Mouse (Mus musculus) cerebellum, adult 18-20 months (tissue): Measurements from ENCODE around the gene Gm20388.
"Not testable (repeated sequence)": the region's sequence is repeated elsewhere in the genome, so short reads cannot be mapped to it uniquely, and the experiment has no call there.

Source experiments
- DNase-seq, 2 experiments: peaks; one replicate each; pipeline ENCODE4 v3.0.0; 2021

Gm20388 gene

DNA sequence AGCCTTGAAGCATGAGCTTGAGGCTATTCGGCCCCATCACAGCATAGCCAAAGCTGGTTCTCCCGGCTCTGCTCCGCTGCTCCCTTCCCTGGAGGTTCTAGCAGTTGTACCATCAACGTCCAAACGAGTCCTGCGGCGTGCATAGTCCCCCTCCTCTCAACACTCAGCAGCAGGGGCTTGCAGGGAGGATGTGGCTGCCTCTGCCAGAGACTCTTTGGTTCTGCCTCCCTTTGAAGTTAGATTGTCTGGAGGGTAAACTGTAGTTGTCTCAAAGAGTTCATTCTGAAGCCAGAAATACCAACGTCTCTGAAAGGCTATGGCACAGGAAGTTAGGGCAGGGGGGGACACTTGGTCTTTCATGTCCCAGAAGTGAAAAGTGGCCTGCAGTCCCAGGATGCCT, 3493.9 kb downstream of the Gm20388 start:
- no peak for DNase-seq

DNA sequence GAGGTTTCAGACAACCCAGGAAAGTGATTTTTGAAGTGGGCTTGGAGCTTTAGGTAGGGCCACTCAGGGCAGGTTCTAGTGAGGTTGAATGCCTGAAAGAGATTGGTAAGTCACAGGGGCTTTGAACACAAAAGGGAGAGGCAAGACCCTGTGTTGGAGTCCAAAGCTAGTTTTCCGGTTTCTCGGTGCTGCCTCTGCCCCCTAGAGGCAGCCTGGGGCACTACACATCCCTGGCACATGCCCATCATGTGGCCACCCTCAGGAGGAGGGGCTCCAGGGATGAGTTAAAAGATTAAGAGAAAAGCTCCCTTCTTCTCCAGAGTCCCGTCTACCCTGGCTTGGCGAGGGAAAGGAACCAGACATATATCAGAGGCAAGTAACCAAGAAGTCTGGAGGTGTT, 3496.1 kb downstream of the Gm20388 start, which contains the start of gene Mc1r:
Gene Mc1r (plus strand): TSS at position 322 of the 400 bp plus-strand sequence.
- peak; percentile 68 to 79 for DNase-seq

- no peak for DNase-seq
Measured at GRCm38 (mm10) chr8:123407612-123408011, 3497.0 kb downstream of the Gm20388 start.

- no peak for DNase-seq
Measured at GRCm38 (mm10) chr8:123408586-123409544, 3498.2 kb downstream of the Gm20388 start.

- DNase-seq = peak; percentile 54 to 61
Measured at GRCm38 (mm10) chr8:123410049-123410587, 3499.5 kb downstream of the Gm20388 start.

GRCm38 (mm10) chr8:123410788-123411187, 3500.1 kb downstream of the Gm20388 start:
- peak; percentile 34 to 58 for DNase-seq

DNA sequence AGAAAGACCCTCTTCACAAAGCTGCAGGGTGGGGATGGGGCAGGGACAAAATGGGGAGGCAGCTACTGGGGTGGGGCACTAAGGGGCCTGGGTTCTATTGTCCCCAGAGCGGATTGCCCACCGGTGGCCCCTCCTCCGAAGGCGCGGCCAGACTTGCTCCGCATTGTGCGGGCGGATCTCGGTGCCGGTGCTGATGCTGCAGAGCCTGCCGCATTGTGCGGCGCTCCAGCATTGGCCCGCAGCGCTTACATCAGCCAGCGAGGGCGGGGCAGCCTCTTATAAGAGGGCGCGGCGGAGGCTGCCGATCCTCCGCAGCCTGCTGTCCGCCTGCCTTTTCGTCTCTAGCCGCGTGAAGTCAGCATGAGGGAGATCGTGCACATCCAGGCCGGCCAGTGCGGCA, 3500.6 kb downstream of the Gm20388 start, which contains the start of gene Tubb3:
Gene Tubb3 (plus strand): TSS at position 179 of the 400 bp plus-strand sequence.
- DNase-seq = peak; percentile 94 to 96

DNA sequence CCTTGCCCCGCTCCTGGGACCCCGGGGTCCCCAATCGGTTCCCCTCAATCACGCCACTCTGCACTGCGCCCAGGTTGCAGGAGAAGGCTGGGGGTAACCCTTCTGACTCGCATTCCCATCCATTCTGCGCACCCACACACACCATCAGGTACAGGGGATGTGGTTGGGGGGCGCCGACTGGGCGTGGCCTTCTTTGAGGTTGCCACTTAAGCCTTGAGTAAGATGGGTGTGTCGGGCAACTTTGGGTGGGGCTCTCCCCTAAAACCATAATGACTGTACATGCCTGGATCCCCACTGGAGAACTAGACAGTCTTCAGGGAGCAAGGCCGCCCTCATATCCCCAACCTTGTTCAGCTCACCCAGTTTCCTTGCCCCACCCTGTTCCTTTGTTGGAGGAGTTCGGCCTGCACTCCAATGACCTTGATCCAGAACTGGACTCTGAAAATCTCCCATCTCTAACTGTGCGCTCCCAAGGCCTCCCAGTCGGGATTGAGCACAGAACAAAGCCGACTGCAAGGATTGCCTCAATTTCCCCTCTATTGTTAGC, 3501.2 kb downstream of the Gm20388 start:
- peak in 1 of 2 experiments; percentile 44 for DNase-seq

DNA sequence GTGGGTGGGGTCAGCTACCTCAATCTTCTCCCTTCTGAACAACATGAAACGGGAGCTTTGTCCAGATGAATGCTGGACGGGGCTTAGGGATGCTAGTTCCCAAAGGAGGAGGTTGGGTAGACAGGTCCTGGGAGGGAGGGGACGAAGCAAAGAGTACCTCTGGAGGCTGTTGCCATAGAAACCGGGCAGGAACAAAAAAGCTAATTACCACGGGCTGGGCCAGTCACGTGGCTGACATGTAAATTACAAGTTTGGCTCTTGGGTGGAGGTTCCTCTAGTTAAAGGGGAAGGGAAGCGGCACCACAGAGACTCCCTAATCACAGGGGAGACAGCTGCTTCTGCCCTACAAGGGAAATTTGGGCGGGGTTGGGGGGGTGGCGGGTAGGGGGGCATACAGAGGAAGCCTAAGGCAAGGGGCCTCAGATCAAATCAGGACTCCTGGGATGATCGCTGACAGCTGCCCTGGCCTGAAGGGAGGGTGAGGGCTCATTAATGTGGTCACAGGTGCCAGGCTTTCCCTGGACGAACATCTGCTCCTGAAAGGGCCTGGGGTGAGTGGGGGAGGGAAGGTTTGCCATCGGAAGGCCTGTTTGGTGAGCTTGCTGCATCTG, 3502.0 kb downstream of the Gm20388 start:
- peak; percentile 58 to 72 for DNase-seq

GRCm38 (mm10) chr8:123414255-123414654, 3503.6 kb downstream of the Gm20388 start:
- no peak for DNase-seq

- DNase-seq = not testable (repeated sequence)
Measured at GRCm38 (mm10) chr8:123414997-123415696, 3504.5 kb downstream of the Gm20388 start.

- DNase-seq = peak in 1 of 2 experiments; percentile 39
Measured at GRCm38 (mm10) chr8:123415967-123416943, 3505.6 kb downstream of the Gm20388 start.

DNA sequence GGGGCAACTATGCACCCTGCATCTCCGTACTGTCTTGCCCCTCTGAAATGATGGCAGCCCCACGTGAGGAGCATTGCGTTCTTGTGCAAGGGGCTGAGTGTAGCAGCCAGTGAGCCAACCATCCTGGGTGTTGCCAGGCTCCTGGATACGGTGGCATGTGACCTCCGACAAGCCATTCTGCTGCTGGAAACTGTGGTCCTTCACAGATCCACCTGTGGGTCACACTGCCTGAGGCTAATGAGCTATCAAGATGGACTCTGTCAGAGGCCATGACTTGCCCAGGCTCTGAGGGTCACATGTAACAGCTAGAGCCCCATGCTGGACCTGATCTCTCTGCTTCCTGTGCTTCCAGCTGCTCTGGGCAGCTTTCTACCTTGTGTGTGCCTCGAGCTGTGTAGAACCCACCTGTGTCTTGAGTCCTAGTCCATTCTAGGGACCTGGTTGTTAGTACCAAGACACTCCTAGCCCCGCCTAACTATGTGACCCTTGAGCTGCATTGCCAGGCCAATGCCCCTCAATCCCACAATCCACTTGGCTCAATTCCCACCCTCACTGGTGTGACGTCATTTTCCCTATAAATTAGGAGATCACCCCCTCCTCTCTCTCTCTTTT, 3506.4 kb downstream of the Gm20388 start:
- DNase-seq = no peak

GRCm38 (mm10) chr8:123419711-123420110, 3509.1 kb downstream of the Gm20388 start:
- DNase-seq = no peak

DNA sequence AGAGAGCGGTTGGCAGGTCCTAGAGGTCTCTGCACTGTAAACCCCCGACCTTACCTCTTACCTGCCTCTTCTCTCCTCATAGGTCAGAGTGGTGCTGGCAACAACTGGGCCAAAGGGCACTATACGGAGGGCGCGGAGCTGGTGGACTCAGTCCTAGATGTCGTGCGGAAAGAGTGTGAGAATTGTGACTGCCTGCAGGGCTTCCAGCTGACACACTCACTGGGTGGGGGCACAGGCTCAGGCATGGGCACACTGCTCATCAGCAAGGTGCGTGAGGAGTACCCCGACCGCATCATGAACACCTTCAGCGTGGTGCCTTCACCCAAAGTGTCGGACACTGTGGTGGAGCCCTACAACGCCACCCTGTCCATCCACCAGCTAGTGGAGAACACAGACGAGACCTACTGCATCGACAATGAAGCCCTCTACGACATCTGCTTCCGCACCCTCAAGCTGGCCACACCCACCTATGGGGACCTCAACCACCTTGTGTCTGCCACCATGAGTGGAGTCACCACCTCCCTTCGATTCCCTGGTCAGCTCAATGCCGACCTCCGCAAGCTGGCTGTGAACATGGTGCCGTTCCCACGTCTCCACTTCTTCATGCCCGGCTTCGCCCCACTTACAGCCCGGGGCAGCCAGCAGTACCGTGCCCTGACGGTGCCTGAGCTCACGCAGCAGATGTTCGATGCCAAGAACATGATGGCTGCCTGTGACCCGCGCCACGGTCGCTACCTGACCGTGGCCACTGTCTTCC, 3510.1 kb downstream of the Gm20388 start:
- DNase-seq = no peak

GRCm38 (mm10) chr8:123421325-123421724, 3510.7 kb downstream of the Gm20388 start:
- DNase-seq = no peak

- peak; percentile 83 to 85 for DNase-seq
Measured at GRCm38 (mm10) chr8:123422056-123422780, 3511.6 kb downstream of the Gm20388 start.

- no peak for DNase-seq
Measured at GRCm38 (mm10) chr8:123422781-123423159, 3512.1 kb downstream of the Gm20388 start.

GRCm38 (mm10) chr8:123423441-123423840, 3512.8 kb downstream of the Gm20388 start, which contains the start of gene Def8:
Def8 (plus strand) TSS chr8:123423527.
- no peak for DNase-seq
